ENCODE assay signal across 18 mouse cellular contexts in genomic region chr5:105742641-105743040, GRCm38 (mm10). TPM values are rescaled to one million over a fixed set of nuclear protein-coding genes. Genes with fewer than 3 reads are reported as not detected.
A peak's percentile ranks its signal among the peaks of the same experiment; 100 is the strongest.
DNase-seq lines count a peak whose midpoint lies in the region; ATAC-seq and TF ChIP-seq lines count a peak whose summit lies in the region.
"Had no signal": no experiment of that assay in that cellular context is flagged by ENCODE, and none has a peak within 500 bp of the region (broad histone marks: within the 10 kb centered on the region; RNA-seq: fewer than 3 reads in every experiment).

No protein-coding gene starts in this region.

- H3K9ac ChIP-seq in heart, postnatal 0 days (replicated peaks; ENCODE audit: low read depth, low read length): no peak overlapping the region
- H3K9ac ChIP-seq in heart, embryonic 11.5 days (ENCODE audit: low read depth, low read length): no peak overlapping the region
- H3K9ac ChIP-seq in lung, embryonic 14.5 days: no peak overlapping the region
- H3K9ac ChIP-seq in liver, embryonic 16.5 days (ENCODE audit: low read depth, low read length): no peak overlapping the region
- H3K9ac ChIP-seq: forebrain, embryonic 12.5 days; hindbrain, embryonic 14.5 days; intestine, embryonic 15.5 days; limb, embryonic 15.5 days had no signal

- 69% methylated on average over 5 of the region's 5 CpGs for WGBS in heart, postnatal 0 days
- WGBS in heart, embryonic 11.5 days (ENCODE audit: insufficient replicate concordance): 82% methylated on average over 5 of the region's 5 CpGs
- 46% methylated on average over 5 of the region's 5 CpGs for WGBS in lung, embryonic 14.5 days
- WGBS in lung, adult 2 months: 51% methylated on average over 5 of the region's 5 CpGs
- 77% methylated on average over 5 of the region's 5 CpGs for WGBS in liver, embryonic 16.5 days (ENCODE audit: insufficient replicate concordance)

- H3K27me3 ChIP-seq in heart, postnatal 0 days (ENCODE audit: control insufficient read depth, insufficient read depth, low read length): no peaks in the 10 kb centered on the region
- no peaks in the 10 kb centered on the region for H3K27me3 ChIP-seq in heart, embryonic 11.5 days (ENCODE audit: control insufficient read depth, insufficient read depth, low read length)
- no peaks in the 10 kb centered on the region for H3K27me3 ChIP-seq in lung, embryonic 14.5 days (ENCODE audit: insufficient read depth, low read length)
- H3K27me3 ChIP-seq in liver, embryonic 16.5 days (ENCODE audit: control insufficient read depth, insufficient read depth, low read depth, low read length): no peaks in the 10 kb centered on the region
- H3K27me3 ChIP-seq: forebrain, embryonic 12.5 days; intestine, embryonic 15.5 days; limb, embryonic 15.5 days had no signal

- H3K27ac ChIP-seq in heart, postnatal 0 days (ENCODE audit: low read depth): 0 out of 2 replicates have a peak overlapping the region, but pooled peaks have one; percentile 13
- no peak overlapping the region for H3K27ac ChIP-seq in heart, embryonic 11.5 days (ENCODE audit: low read depth, low read length)
- H3K27ac ChIP-seq in lung, embryonic 14.5 days (ENCODE audit: low read depth): no peak overlapping the region
- H3K27ac ChIP-seq in liver, embryonic 16.5 days (ENCODE audit: low read length): no peak overlapping the region
- H3K27ac ChIP-seq: forebrain, embryonic 12.5 days; hindbrain, embryonic 14.5 days; intestine, embryonic 15.5 days; limb, embryonic 15.5 days had no signal

- no peaks in the 10 kb centered on the region for H3K36me3 ChIP-seq in heart, postnatal 0 days (replicated peaks; ENCODE audit: control insufficient read depth, insufficient read depth, low read length)
- H3K36me3 ChIP-seq in heart, embryonic 11.5 days (ENCODE audit: control insufficient read depth, insufficient read depth, low read length): no peaks in the 10 kb centered on the region
- 0 out of 2 replicates have a peak, but pooled peaks cover 8% of the 10 kb centered on the region for H3K36me3 ChIP-seq in lung, embryonic 14.5 days (ENCODE audit: insufficient read depth)
- no peaks in the 10 kb centered on the region for H3K36me3 ChIP-seq in liver, embryonic 16.5 days (ENCODE audit: control insufficient read depth, insufficient read depth)
- H3K36me3 ChIP-seq: intestine, embryonic 15.5 days; limb, embryonic 15.5 days had no signal

- no peaks in the 10 kb centered on the region for H3K9me3 ChIP-seq in heart, postnatal 0 days (replicated peaks; ENCODE audit: control insufficient read depth, low read length)
- no peaks in the 10 kb centered on the region for H3K9me3 ChIP-seq in heart, embryonic 11.5 days (replicated peaks; ENCODE audit: control insufficient read depth, low read length)
- H3K9me3 ChIP-seq in lung, embryonic 14.5 days (ENCODE audit: low read depth, low read length): no peaks in the 10 kb centered on the region
- H3K9me3 ChIP-seq in liver, embryonic 16.5 days (replicated peaks; ENCODE audit: control insufficient read depth, low read length): no peaks in the 10 kb centered on the region
- H3K9me3 ChIP-seq: forebrain, embryonic 12.5 days; intestine, embryonic 15.5 days; limb, embryonic 15.5 days had no signal

- H3K4me3 ChIP-seq in heart, postnatal 0 days (ENCODE audit: low read depth, low read length): no peak overlapping the region
- no peak overlapping the region for H3K4me3 ChIP-seq in heart, embryonic 11.5 days (ENCODE audit: low read depth, low read length)
- no peak overlapping the region for H3K4me3 ChIP-seq in lung, embryonic 14.5 days (ENCODE audit: low read depth, low read length)
- H3K4me3 ChIP-seq in lung, adult 2 months (replicated peaks; ENCODE audit: extremely low read depth, low read depth, low read length): no peak overlapping the region
- no peak overlapping the region for H3K4me3 ChIP-seq in liver, embryonic 16.5 days (ENCODE audit: low read depth, low read length)
- H3K4me3 ChIP-seq: forebrain, embryonic 12.5 days; intestine, embryonic 15.5 days; limb, embryonic 15.5 days had no signal

- no peak for DNase-seq in heart, postnatal 0 days (ENCODE audit: low spot score)
- peak; percentile 19 for DNase-seq in lung, embryonic 14.5 days
- DNase-seq in lung, adult 2 months: no peak
- DNase-seq in left cerebral cortex, adult 9 months (ENCODE audit: low spot score in 2 of 2): no peak
- no peak for DNase-seq in adrenal gland, postnatal 4 days (ENCODE audit: low spot score in 2 of 2)
- no peak for DNase-seq in natural killer cell, adult 2 months (ENCODE audit: low spot score in 2 of 2)
- DNase-seq: cerebellum, adult 9-11 months; embryo, embryonic 11 days; gastrocnemius, postnatal 25 days; heart, postnatal 10 days; layer of hippocampus, adult 9-11 months; thymus, postnatal 25 days had no signal

- no peak for TF ChIP-seq EP300 in heart, postnatal 0 days (IDR thresholded peaks at IDR 0.05; ENCODE audit: low read depth)

- H3K4me2 ChIP-seq in heart, postnatal 0 days (ENCODE audit: low read depth, low read length): no peak overlapping the region
- no peak overlapping the region for H3K4me2 ChIP-seq in heart, embryonic 11.5 days
- H3K4me2 ChIP-seq in lung, embryonic 14.5 days: no peak overlapping the region
- H3K4me2 ChIP-seq in liver, embryonic 16.5 days (ENCODE audit: low read depth, low read length): no peak overlapping the region
- H3K4me2 ChIP-seq: forebrain, embryonic 12.5 days; hindbrain, embryonic 14.5 days; intestine, embryonic 15.5 days; limb, embryonic 15.5 days had no signal

- peak; percentile 30; the same call in 1 of the 2 replicates for ATAC-seq in heart, postnatal 0 days (ENCODE audit: insufficient read depth, low read depth)
- ATAC-seq in heart, embryonic 11.5 days (replicated peaks; ENCODE audit: insufficient number of reproducible peaks, low FRiP score, low TSS enrichment): no peak
- ATAC-seq in lung, embryonic 14.5 days (ENCODE audit: insufficient read depth): peak; percentile 33; the same call in 1 of the 2 replicates
- peak; percentile 64 for ATAC-seq in liver, embryonic 16.5 days (ENCODE audit: low read depth)
- ATAC-seq: intestine, embryonic 15.5 days had no signal

- no peak for TF ChIP-seq POLR2A in lung, adult 2 months (IDR thresholded peaks at IDR 0.05; ENCODE audit: borderline replicate concordance, extremely low read depth, low read depth, low read length)

- TF ChIP-seq CTCF in heart, postnatal 0 days (IDR thresholded peaks at IDR 0.05; ENCODE audit: low read depth): no peak
- no peak for TF ChIP-seq CTCF in lung, embryonic 14.5 days (IDR thresholded peaks at IDR 0.05; ENCODE audit: low read depth)
- TF ChIP-seq CTCF in lung, adult 2 months (IDR thresholded peaks at IDR 0.05; ENCODE audit: insufficient read depth, low read length): no peak

- 0 out of 2 replicates have a peak, but pooled peaks cover 3% of the 10 kb centered on the region for H3K4me1 ChIP-seq in heart, postnatal 0 days (ENCODE audit: control insufficient read depth, insufficient read depth)
- peaks cover 3% of the 10 kb centered on the region; the same call in 1 of the 2 replicates for H3K4me1 ChIP-seq in heart, embryonic 11.5 days (ENCODE audit: control insufficient read depth, insufficient read depth, low read length)
- H3K4me1 ChIP-seq in lung, embryonic 14.5 days (ENCODE audit: insufficient read depth): 0 out of 2 replicates have a peak, but pooled peaks cover 10% of the 10 kb centered on the region
- H3K4me1 ChIP-seq in lung, adult 2 months (ENCODE audit: control insufficient read depth, insufficient read depth, low read length): peaks cover 18% of the 10 kb centered on the region
- H3K4me1 ChIP-seq in liver, embryonic 16.5 days (ENCODE audit: control insufficient read depth, low read depth, low read length): peaks cover 22% of the 10 kb centered on the region

RNA-seq across cellular contexts. Expression of gene Lrrc8d, which starts 42.9 kb away (rescaled TPM):
- total RNA-seq in heart, postnatal 0 days (2014; rRNA removed; ENCODE audit: low replicate concordance): 5.5 and 8.8 TPM in 2 replicates
- 8.5 and 10.0 TPM in 2 replicates for polyA plus RNA-seq in heart, postnatal 0 days (2015; fragmentation: Nextera tagmentation; extraction: Ambion mirVana)
- 8.3 and 8.4 TPM in 2 replicates for polyA plus RNA-seq in heart, embryonic 11.5 days (2014; fragmentation: Nextera tagmentation; extraction: Ambion mirVana)
- 25.0 and 27.1 TPM in 2 replicates for polyA plus RNA-seq in lung, embryonic 14.5 days (2014; fragmentation: Nextera tagmentation; extraction: Ambion mirVana)
- 11.3 and 16.6 TPM in 2 replicates for polyA plus RNA-seq in lung, adult 2 months (2012; rRNA removed)
- polyA plus RNA-seq in liver, embryonic 16.5 days (2015; fragmentation: Nextera tagmentation; extraction: Ambion mirVana): 7.2 and 8.0 TPM in 2 replicates
- total RNA-seq in adrenal gland, postnatal 4 days (2021): 10 to 100 TPM; 83.9 to 89.6 TPM
